Mouse (Mus musculus): ENCODE measurements at regions not wholly inside any gene's neighbourhood (a gene's known extent, or its start where the extent isn't known, plus 50 kb on each side); places are given as distances from the start of the nearest gene placed in this dataset.

DNA sequence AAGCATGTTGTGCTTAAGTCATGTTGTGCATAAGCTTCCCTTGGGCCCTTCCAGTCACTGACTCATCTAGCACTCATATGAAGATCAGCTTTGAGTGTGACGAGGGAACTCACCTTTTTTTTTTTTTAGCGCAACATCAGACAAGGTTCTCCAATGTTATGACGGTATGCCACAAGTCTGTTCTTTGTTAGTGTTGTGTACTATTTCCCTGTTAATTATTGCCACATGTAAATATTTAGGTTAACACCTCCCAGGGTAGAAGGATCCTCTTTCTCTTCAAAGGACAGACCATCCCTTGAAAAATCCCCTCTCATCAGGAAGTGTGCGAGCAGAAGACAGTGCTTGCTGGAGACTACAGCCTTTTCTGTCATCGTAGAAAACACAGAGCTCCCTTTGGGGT, 129.9 kb downstream of the Dusp6 start:
- TF ChIP-seq EP300 (IDR thresholded peaks at IDR 0.05) (no peak), CTCF (IDR thresholded peaks at IDR 0.05) (no peak)
